Comparison of ENCODE assay signal across 8 mouse cellular contexts in genomic region chr2:32628729-32629128, GRCm38 (mm10). TPM values are rescaled to one million over a fixed set of nuclear protein-coding genes. Genes with fewer than 3 reads are reported as not detected.
DNase-seq lines count a peak whose midpoint lies in the region; ATAC-seq lines count a peak whose summit lies in the region.

No protein-coding gene starts in this region.

- no peak overlapping the region for H3K4me3 ChIP-seq in limb, embryonic 15.5 days

- peak overlapping the region; percentile 71 for H3K27ac ChIP-seq in limb, embryonic 15.5 days

- no peaks in the 10 kb centered on the region for H3K9me3 ChIP-seq in limb, embryonic 15.5 days

- H3K27me3 ChIP-seq in limb, embryonic 15.5 days, result no peaks in the 10 kb centered on the region

- peaks cover 62% of the 10 kb centered on the region for H3K4me1 ChIP-seq in limb, embryonic 15.5 days

- no peak overlapping the region for H3K9ac ChIP-seq in limb, embryonic 15.5 days

- peak; percentile 20; the same call in 1 of the 2 replicates for ATAC-seq in limb, embryonic 15.5 days (ENCODE audit: insufficient number of reproducible peaks, low FRiP score, low TSS enrichment, low read depth)

- 29% methylated on average over 5 of the region's 5 CpGs for WGBS in limb, embryonic 15.5 days

- DNase-seq in layer of hippocampus, adult 11-12 months (ENCODE audit: low spot score), result peak; percentile 75
- DNase-seq in layer of hippocampus, adult 9-10 months (ENCODE audit: low spot score), result no peak
- peak; percentile 82 to 88 for DNase-seq in cerebellum, postnatal 14 days
- peak; percentile 90 for DNase-seq in heart, adult 18-20 months
- DNase-seq in kidney, adult 9 months, result peak; percentile 65
- DNase-seq in right cerebral cortex, postnatal 10 days (ENCODE audit: low spot score in 2 of 2), result peak; percentile 85 to 88
- no peak for DNase-seq in spleen, postnatal 10 days (ENCODE audit: low spot score in 2 of 2)

- H3K4me2 ChIP-seq in limb, embryonic 15.5 days, result 0 out of 2 replicates have a peak overlapping the region, but pooled peaks have one; percentile 10

- no peaks in the 10 kb centered on the region for H3K36me3 ChIP-seq in limb, embryonic 15.5 days

RNA-seq across cellular contexts. Expression of gene Ak1, which starts 7.2 kb away (rescaled TPM):
- 100 to 1,000 TPM; 654 to 691 TPM for total RNA-seq in heart, adult 18-20 months (2021)
- 46.9 and 132 TPM in 2 replicates for polyA plus RNA-seq in limb, embryonic 15.5 days (2015; fragmentation: Nextera tagmentation; extraction: Ambion mirVana)

RNA-seq across cellular contexts. Expression of gene Eng, which starts 17.7 kb away (rescaled TPM):
- total RNA-seq in heart, adult 18-20 months (2021), result 100 to 1,000 TPM in 1 of 2 experiments, 10 to 100 TPM in 1; 95.1 to 106 TPM
- polyA plus RNA-seq in limb, embryonic 15.5 days (2015; fragmentation: Nextera tagmentation; extraction: Ambion mirVana), result 64.6 and 71.5 TPM in 2 replicates

RNA-seq across cellular contexts. Expression of gene St6galnac6, which starts 29.2 kb away (rescaled TPM):
- total RNA-seq in heart, adult 18-20 months (2021), result 100 to 1,000 TPM; 108 to 117 TPM
- 24.7 and 27.1 TPM in 2 replicates for polyA plus RNA-seq in limb, embryonic 15.5 days (2015; fragmentation: Nextera tagmentation; extraction: Ambion mirVana)

RNA-seq across cellular contexts. Expression of gene St6galnac4, which starts 41.8 kb away (rescaled TPM):
- total RNA-seq in heart, adult 18-20 months (2021), result 10 to 100 TPM; 14.7 to 16.1 TPM
- polyA plus RNA-seq in limb, embryonic 15.5 days (2015; fragmentation: Nextera tagmentation; extraction: Ambion mirVana), result 33.8 and 44.2 TPM in 2 replicates

RNA-seq across cellular contexts. Expression of gene 9430097D07Rik, which starts 53.2 kb away (rescaled TPM):
- not detected for total RNA-seq in heart, adult 18-20 months (2021)
- polyA plus RNA-seq in limb, embryonic 15.5 days (2015; fragmentation: Nextera tagmentation; extraction: Ambion mirVana), result not detected in 2 replicates

Comparison
In these comparisons a context has a peak if more than half of its experiments do, and no peak if none do; other contexts are left out.
1. DNase-seq: peak in layer of hippocampus, adult 11-12 months (single experiment), cerebellum, postnatal 14 days (2 of 2), heart, adult 18-20 months (2 of 2), kidney, adult 9 months (single experiment) and right cerebral cortex, postnatal 10 days (2 of 2); none in layer of hippocampus, adult 9-10 months (single experiment) and spleen, postnatal 10 days (0 of 2).